Mouse (Mus musculus): ENCODE data around the gene Large2. TPM values are rescaled to one million over a fixed set of nuclear protein-coding genes. Genes with fewer than 3 reads are reported as not detected.

Large2 gene
- polyA plus RNA-seq, 1 experiment from 2014 or later = 18.7 TPM

GRCm38 (mm10) chr2:92380495-92381050, 5.9 kb upstream of the Large2 start:
- WGBS = 75% methylated on average over 6 of the region's 6 CpGs
- Histone ChIP-seq H3K9ac (no peak overlapping the region), H3K4me3 (no peak overlapping the region), H3K36me3 (peaks cover 46% of the 10 kb centered on the region), H3K27me3 (no peaks in the 10 kb centered on the region), H3K27ac (no peak overlapping the region), H3K9me3 (no peaks in the 10 kb centered on the region), H3K4me1 (peaks cover 10% of the 10 kb centered on the region), H3K4me2 (no peak overlapping the region)
- ATAC-seq (ENCODE audit: borderline replicate concordance, extremely low read depth, low FRiP score, low TSS enrichment) = no peak

GRCm38 (mm10) chr2:92379783-92380494, 5.3 kb upstream of the Large2 start:
- no peak for ATAC-seq (ENCODE audit: borderline replicate concordance, extremely low read depth, low FRiP score, low TSS enrichment)
- Histone ChIP-seq H3K9ac (no peak overlapping the region), H3K4me1 (peaks cover 10% of the 10 kb centered on the region), H3K4me3 (no peak overlapping the region), H3K27ac (no peak overlapping the region), H3K4me2 (no peak overlapping the region), H3K27me3 (no peaks in the 10 kb centered on the region), H3K36me3 (peaks cover 46% of the 10 kb centered on the region), H3K9me3 (no peaks in the 10 kb centered on the region)
- 72% methylated on average over 17 of the region's 17 CpGs for WGBS

GRCm38 (mm10) chr2:92377320-92377719, 2.7 kb upstream of the Large2 start:
- no peak overlapping the region for H3K4me2 ChIP-seq
- no peaks in the 10 kb centered on the region for H3K9me3 ChIP-seq
- peaks cover 36% of the 10 kb centered on the region for H3K36me3 ChIP-seq
- no peak for ATAC-seq (ENCODE audit: borderline replicate concordance, extremely low read depth, low FRiP score, low TSS enrichment)
- no peak overlapping the region for H3K27ac ChIP-seq
- H3K9ac ChIP-seq = no peak overlapping the region
- H3K27me3 ChIP-seq = 0 out of 2 replicates have a peak, but pooled peaks cover under 1% of the 10 kb centered on the region
- no peak overlapping the region for H3K4me3 ChIP-seq
- WGBS = 94% methylated on average over 7 of the region's 7 CpGs
- peaks cover 31% of the 10 kb centered on the region for H3K4me1 ChIP-seq

- Histone ChIP-seq H3K27ac (no peak overlapping the region), H3K27me3 (peaks cover 10% of the 10 kb centered on the region), H3K4me1 (peaks cover 39% of the 10 kb centered on the region), H3K4me2 (peak overlapping the region; percentile 96), H3K9me3 (no peaks in the 10 kb centered on the region), H3K36me3 (peaks cover 31% of the 10 kb centered on the region; the same call in 1 of the 2 replicates), H3K9ac (peak overlapping the region; percentile 69; the same call in 1 of the 2 replicates), H3K4me3 (peak overlapping the region; percentile 88)
- ATAC-seq (ENCODE audit: borderline replicate concordance, extremely low read depth, low FRiP score, low TSS enrichment) = no peak
- WGBS = 70% methylated on average over 6 of the region's 6 CpGs
Observed at GRCm38 (mm10) chr2:92376300-92376699, 1.6 kb upstream of the Large2 start.

- ATAC-seq (ENCODE audit: borderline replicate concordance, extremely low read depth, low FRiP score, low TSS enrichment) = no peak
- 9% methylated on average over 10 of the region's 10 CpGs for WGBS
Observed at GRCm38 (mm10) chr2:92375788-92376187, 1.1 kb upstream of the Large2 start.

GRCm38 (mm10) chr2:92375099-92375623, 492 bp upstream of the Large2 start:
- Histone ChIP-seq H3K9me3 (no peaks in the 10 kb centered on the region), H3K4me2 (peak overlapping the region; percentile 96), H3K4me3 (peak overlapping the region; percentile 88), H3K9ac (peak overlapping the region; percentile 69), H3K27me3 (peaks cover 21% of the 10 kb centered on the region), H3K4me1 (peaks cover 50% of the 10 kb centered on the region), H3K36me3 (peaks cover 27% of the 10 kb centered on the region; the same call in 1 of the 2 replicates), H3K27ac (peak overlapping the region; percentile 94)
- peak; percentile 93 for ATAC-seq (ENCODE audit: borderline replicate concordance, extremely low read depth, low FRiP score, low TSS enrichment)
- under 1% methylated on average over 29 of the region's 29 CpGs for WGBS

More at GRCm38 (mm10) chr2:92375788-92376187, 1.1 kb upstream of the Large2 start:
- Histone ChIP-seq H3K36me3 (peaks cover 31% of the 10 kb centered on the region; the same call in 1 of the 2 replicates), H3K4me1 (peaks cover 44% of the 10 kb centered on the region), H3K27me3 (peaks cover 15% of the 10 kb centered on the region), H3K4me2 (peak overlapping the region; percentile 96), H3K4me3 (peak overlapping the region; percentile 88), H3K9me3 (no peaks in the 10 kb centered on the region), H3K27ac (peak overlapping the region; percentile 94; the same call in 1 of the 2 replicates), H3K9ac (peak overlapping the region; percentile 69)

- H3K4me3 ChIP-seq = no peak overlapping the region
- H3K27me3 ChIP-seq = peaks cover 35% of the 10 kb centered on the region
- H3K9ac ChIP-seq = no peak overlapping the region
- peak overlapping the region; percentile 95 for H3K27ac ChIP-seq
- no peak for ATAC-seq (ENCODE audit: borderline replicate concordance, extremely low read depth, low FRiP score, low TSS enrichment)
- H3K4me1 ChIP-seq = peaks cover 55% of the 10 kb centered on the region
- no peaks in the 10 kb centered on the region for H3K9me3 ChIP-seq
- H3K4me2 ChIP-seq = 0 out of 2 replicates have a peak overlapping the region, but pooled peaks have one; percentile 96
- 78% methylated on average over 11 of the region's 11 CpGs for WGBS
- H3K36me3 ChIP-seq = peaks cover 9% of the 10 kb centered on the region; the same call in 1 of the 2 replicates
Observed at GRCm38 (mm10) chr2:92373437-92373813, 1.2 kb downstream of the Large2 start.

GRCm38 (mm10) chr2:92372767-92373436, 1.8 kb downstream of the Large2 start:
- H3K9ac ChIP-seq = no peak overlapping the region
- H3K4me3 ChIP-seq = no peak overlapping the region
- no peaks in the 10 kb centered on the region for H3K9me3 ChIP-seq
- no peak for ATAC-seq (ENCODE audit: borderline replicate concordance, extremely low read depth, low FRiP score, low TSS enrichment)
- H3K4me2 ChIP-seq = 0 out of 2 replicates have a peak overlapping the region, but pooled peaks have one; percentile 60
- peaks cover 55% of the 10 kb centered on the region for H3K4me1 ChIP-seq
- 44% methylated on average over 9 of the region's 9 CpGs for WGBS
- H3K36me3 ChIP-seq = peaks cover 4% of the 10 kb centered on the region; the same call in 1 of the 2 replicates
- H3K27ac ChIP-seq = peak overlapping the region; percentile 95
- peaks cover 35% of the 10 kb centered on the region for H3K27me3 ChIP-seq

- H3K27me3 ChIP-seq = peaks cover 35% of the 10 kb centered on the region
- no peak overlapping the region for H3K9ac ChIP-seq
- no peak overlapping the region for H3K4me3 ChIP-seq
- peak overlapping the region; percentile 60; the same call in 1 of the 2 replicates for H3K4me2 ChIP-seq
- H3K27ac ChIP-seq = peak overlapping the region; percentile 95
- WGBS = 18% methylated on average over 10 of the region's 10 CpGs
- H3K4me1 ChIP-seq = peaks cover 55% of the 10 kb centered on the region
- H3K9me3 ChIP-seq = no peaks in the 10 kb centered on the region
- H3K36me3 ChIP-seq = no peaks in the 10 kb centered on the region
- no peak for ATAC-seq (ENCODE audit: borderline replicate concordance, extremely low read depth, low FRiP score, low TSS enrichment)
Observed at GRCm38 (mm10) chr2:92371971-92372690, 2.5 kb downstream of the Large2 start.

- no peaks in the 10 kb centered on the region for H3K36me3 ChIP-seq
- peaks cover 50% of the 10 kb centered on the region for H3K4me1 ChIP-seq
- H3K9me3 ChIP-seq = no peaks in the 10 kb centered on the region
- peaks cover 35% of the 10 kb centered on the region for H3K27me3 ChIP-seq
- peak overlapping the region; percentile 36 for H3K9ac ChIP-seq
- WGBS = 4% methylated on average over 45 of the region's 45 CpGs
- peak overlapping the region; percentile 44 for H3K4me3 ChIP-seq
- peak overlapping the region; percentile 95 for H3K27ac ChIP-seq
- peak; percentile 19 for ATAC-seq (ENCODE audit: borderline replicate concordance, extremely low read depth, low FRiP score, low TSS enrichment)
- H3K4me2 ChIP-seq = peak overlapping the region; percentile 60
Observed at GRCm38 (mm10) chr2:92370821-92371805, 3.6 kb downstream of the Large2 start.

Data from lung, embryonic 15.5 days (tissue).